Mouse (Mus musculus) embryonic facial prominence, embryonic 14.5 days (tissue): ENCODE measurements at regions not wholly inside any gene's neighbourhood (a gene's known extent, or its start where the extent isn't known, plus 50 kb on each side); places are given as distances from the start of the nearest gene placed in this dataset.

ENCODE experiments used
- ATAC-seq: fragments of 200-750 bp; cut with Nextera tagmentation; 2 replicates; pipeline ENCODE4 v1.8.0; 2017; ENCODE audit warnings: low read depth, moderate number of reproducible peaks, moderate TSS enrichment
- DNase-seq: peaks from one replicate; pipeline ENCODE4 v3.0.0-alpha.2; 2015; ENCODE audit warnings: low spot score
- H3K27ac ChIP-seq: fragments of 300-500 bp; sonication (generic); replicated peaks from 2 replicates; pipeline ENCODE4 v1.5.1; 2014; ENCODE audit warnings: low read depth, mild to moderate bottlenecking, low read length, moderate library complexity
- H3K27me3 ChIP-seq: fragments of 300-500 bp; sonication (generic); replicated peaks from 2 replicates; pipeline ENCODE4 v1.6.1; 2014; ENCODE audit warnings: low read length; ENCODE audit not compliant: control insufficient read depth, insufficient read depth
- H3K36me3 ChIP-seq: fragments of 300-500 bp; sonication (generic); 2 replicates; pipeline ENCODE4 v1.6.1; 2014; ENCODE audit warnings: low read length, mixed read lengths; ENCODE audit not compliant: control insufficient read depth, insufficient read depth
- H3K4me1 ChIP-seq: fragments of 300-500 bp; sonication (generic); 2 replicates; pipeline ENCODE4 v1.6.1; 2014; ENCODE audit warnings: antibody characterized with exemption, low read length; ENCODE audit not compliant: control insufficient read depth, insufficient read depth
- H3K4me2 ChIP-seq: fragments of 300-500 bp; sonication (generic); 2 replicates; pipeline ENCODE4 v1.6.1; 2014; ENCODE audit warnings: low read depth, mild to moderate bottlenecking, low read length, moderate library complexity, mixed read lengths
- H3K4me3 ChIP-seq: fragments of 300-500 bp; sonication (generic); 2 replicates; pipeline ENCODE4 v1.5.1; 2014; ENCODE audit warnings: low read depth, mild to moderate bottlenecking, low read length
- H3K9ac ChIP-seq: fragments of 300-500 bp; sonication (generic); 2 replicates; pipeline ENCODE4 v1.6.1; 2014; ENCODE audit warnings: low read depth, mild to moderate bottlenecking, low read length, moderate library complexity, mixed read lengths
- H3K9me3 ChIP-seq: fragments of 300-500 bp; sonication (generic); 2 replicates; pipeline ENCODE4 v1.6.1; 2016; ENCODE audit warnings: low read length; ENCODE audit not compliant: control insufficient read depth
- WGBS: fragments of 180-500 bp; shearing (Covaris S2); extraction: QIAGEN DNeasy Blood & Tissue Kit; methylation state at CpG from one replicate; pipeline ENCODE4 v1.1.7; 2014; 5-methylcytosine and 5-hydroxymethylcytosine counted together

GRCm38 (mm10) chr7:121257466-121257865 is 134.2 kb upstream of the Hs3st2 start:
- ATAC-seq (no peak), DNase-seq (no peak)
- 63% methylated on average over 2 of the region's 2 CpGs for WGBS
- Histone ChIP-seq H3K4me2 (no peak overlapping the region), H3K9ac (no peak overlapping the region), H3K27me3 (no peaks in the 10 kb centered on the region), H3K9me3 (no peaks in the 10 kb centered on the region), H3K27ac (no peak overlapping the region), H3K36me3 (no peaks in the 10 kb centered on the region), H3K4me3 (no peak overlapping the region), H3K4me1 (no peaks in the 10 kb centered on the region)

GRCm38 (mm10) chr7:121258826-121259496 is 132.7 kb upstream of the Hs3st2 start:
- Histone ChIP-seq H3K9ac (no peak overlapping the region), H3K36me3 (no peaks in the 10 kb centered on the region), H3K4me2 (no peak overlapping the region), H3K4me1 (no peaks in the 10 kb centered on the region), H3K27me3 (no peaks in the 10 kb centered on the region), H3K27ac (no peak overlapping the region), H3K4me3 (no peak overlapping the region), H3K9me3 (no peaks in the 10 kb centered on the region)
- 45% methylated on average over 12 of the region's 12 CpGs for WGBS
- ATAC-seq: no peak
- DNase-seq: peak; percentile 36

- Histone ChIP-seq H3K4me3 (no peak overlapping the region), H3K36me3 (no peaks in the 10 kb centered on the region), H3K4me1 (no peaks in the 10 kb centered on the region), H3K27ac (no peak overlapping the region), H3K9ac (no peak overlapping the region), H3K27me3 (no peaks in the 10 kb centered on the region), H3K4me2 (no peak overlapping the region), H3K9me3 (no peaks in the 10 kb centered on the region)
- WGBS: 91% methylated on average over 21 of the region's 21 CpGs
- DNase-seq: no peak
- no peak for ATAC-seq
Measured at GRCm38 (mm10) chr7:121259497-121260009, 132.1 kb upstream of the Hs3st2 start.

- Histone ChIP-seq H3K4me3 (no peak overlapping the region), H3K36me3 (no peaks in the 10 kb centered on the region), H3K4me1 (no peaks in the 10 kb centered on the region), H3K27me3 (no peaks in the 10 kb centered on the region), H3K27ac (no peak overlapping the region), H3K9me3 (no peaks in the 10 kb centered on the region), H3K4me2 (no peak overlapping the region), H3K9ac (no peak overlapping the region)
- 79% methylated on average over 2 of the region's 2 CpGs for WGBS
- no peak for ATAC-seq
- no peak for DNase-seq
Measured at GRCm38 (mm10) chr7:121269358-121269757, 122.3 kb upstream of the Hs3st2 start.

- H3K4me3 ChIP-seq: no peak overlapping the region
- ATAC-seq (no peak), DNase-seq (no peak)
- no peaks in the 10 kb centered on the region for H3K9me3 ChIP-seq
- no peak overlapping the region for H3K9ac ChIP-seq
- 39% methylated on average over 1 of the region's 1 CpGs for WGBS
- no peak overlapping the region for H3K27ac ChIP-seq
- H3K36me3 ChIP-seq: no peaks in the 10 kb centered on the region
- no peaks in the 10 kb centered on the region for H3K4me1 ChIP-seq
- no peaks in the 10 kb centered on the region for H3K27me3 ChIP-seq
- H3K4me2 ChIP-seq: no peak overlapping the region
Measured at GRCm38 (mm10) chr7:121280597-121280996, 111.1 kb upstream of the Hs3st2 start.

GRCm38 (mm10) chr7:121282154-121282553 is 109.5 kb upstream of the Hs3st2 start:
- H3K4me3 ChIP-seq: no peak overlapping the region
- H3K27ac ChIP-seq: no peak overlapping the region
- no peaks in the 10 kb centered on the region for H3K36me3 ChIP-seq
- DNase-seq (no peak), ATAC-seq (no peak)
- H3K27me3 ChIP-seq: no peaks in the 10 kb centered on the region
- WGBS: 67% methylated on average over 7 of the region's 7 CpGs
- H3K9ac ChIP-seq: no peak overlapping the region
- no peaks in the 10 kb centered on the region for H3K9me3 ChIP-seq
- no peaks in the 10 kb centered on the region for H3K4me1 ChIP-seq
- no peak overlapping the region for H3K4me2 ChIP-seq

- 77% methylated on average over 16 of the region's 16 CpGs for WGBS
Measured at GRCm38 (mm10) chr7:121289737-121290136, 101.9 kb upstream of the Hs3st2 start.

GRCm38 (mm10) chr7:121296151-121296695 is 95.4 kb upstream of the Hs3st2 start:
- Histone ChIP-seq H3K36me3 (no peaks in the 10 kb centered on the region), H3K27me3 (no peaks in the 10 kb centered on the region), H3K9me3 (no peaks in the 10 kb centered on the region), H3K9ac (no peak overlapping the region), H3K4me1 (no peaks in the 10 kb centered on the region), H3K27ac (no peak overlapping the region), H3K4me2 (no peak overlapping the region), H3K4me3 (no peak overlapping the region)
- ATAC-seq (no peak), DNase-seq (no peak)
- 75% methylated on average over 3 of the region's 3 CpGs for WGBS

More at GRCm38 (mm10) chr7:121289737-121290136, 101.9 kb upstream of the Hs3st2 start:
- ATAC-seq: no peak
- Histone ChIP-seq H3K4me1 (no peaks in the 10 kb centered on the region), H3K9me3 (no peaks in the 10 kb centered on the region), H3K27me3 (no peaks in the 10 kb centered on the region), H3K4me2 (no peak overlapping the region), H3K4me3 (no peak overlapping the region), H3K36me3 (no peaks in the 10 kb centered on the region), H3K27ac (no peak overlapping the region), H3K9ac (no peak overlapping the region)
- DNase-seq: no peak
